Mouse (Mus musculus): ENCODE data around the gene Ubac2.

GRCm38 (mm10) chr14:121989869-121990268 is 111.4 kb downstream of the Ubac2 start:
- TF ChIP-seq CTCF (IDR thresholded peaks at IDR 0.05; ENCODE audit: low read depth) (no peak), EP300 (IDR thresholded peaks at IDR 0.05; ENCODE audit: low read depth) (no peak)
